Mouse (Mus musculus): Measurements from ENCODE around the gene Ahr.

DNA sequence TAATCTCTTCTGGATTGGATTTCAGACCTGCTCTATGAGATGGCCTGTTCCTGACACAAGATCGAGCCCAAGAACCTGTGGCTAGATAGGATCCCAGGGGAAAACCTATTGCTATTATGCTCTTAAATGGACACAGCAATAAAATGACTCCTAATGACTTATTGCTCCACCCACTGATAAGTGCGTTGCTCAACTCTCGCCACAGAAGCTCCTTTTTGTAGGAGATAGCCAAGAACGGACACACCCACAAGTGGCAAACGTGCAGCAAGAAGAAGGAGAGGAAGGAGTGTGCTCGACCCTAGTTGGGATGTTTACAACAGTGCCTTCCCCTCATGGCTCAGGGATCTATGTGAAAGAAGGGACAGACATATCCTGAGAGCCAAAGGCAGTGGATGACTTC lies 7.4 kb downstream of the Ahr start:
- no peak for TF ChIP-seq CTCF (IDR thresholded peaks at IDR 0.05)
- no peak for TF ChIP-seq EP300 (IDR thresholded peaks at IDR 0.05; ENCODE audit: insufficient read depth, low read depth, low read length)
- no peak for TF ChIP-seq POLR2A (IDR thresholded peaks at IDR 0.05; ENCODE audit: insufficient read depth, low read depth, low read length)

Measured in heart, adult 2 months (tissue).